Mouse (Mus musculus) midbrain, postnatal 0 days (tissue): Measurements from ENCODE around the gene Pigz. TPM values are rescaled to one million over a fixed set of nuclear protein-coding genes. Genes with fewer than 3 reads are reported as not detected.

Experiments used
- ATAC-seq: fragments of 200-750 bp; cut with Nextera tagmentation; 2 replicates; pipeline ENCODE4 v1.8.0; 2017; ENCODE audit warnings: moderate number of reproducible peaks, mild to moderate bottlenecking, moderate TSS enrichment, moderate library complexity; ENCODE audit not compliant: low FRiP score
- DNase-seq: peaks from one replicate; pipeline ENCODE4 v3.0.0-alpha.2; 2015; ENCODE audit warnings: low spot score
- H3K27ac ChIP-seq: fragments of 300-500 bp; sonication (generic); 2 replicates; pipeline ENCODE4 v1.5.1; 2014; ENCODE audit warnings: low read depth, mild to moderate bottlenecking, low read length, mixed read lengths
- H3K27me3 ChIP-seq: fragments of 300-500 bp; sonication (generic); 2 replicates; pipeline ENCODE4 v1.6.1; 2014; ENCODE audit warnings: low read length, control low read depth, mixed read lengths; ENCODE audit not compliant: insufficient read depth
- H3K36me3 ChIP-seq: fragments of 300-500 bp; sonication (generic); 2 replicates; pipeline ENCODE4 v1.6.1; 2014; ENCODE audit warnings: low read length, control low read depth, mixed read lengths; ENCODE audit not compliant: insufficient read depth
- H3K4me1 ChIP-seq: fragments of 300-500 bp; sonication (generic); 2 replicates; pipeline ENCODE4 v1.6.1; 2014; ENCODE audit warnings: mild to moderate bottlenecking, control low read depth, antibody characterized with exemption, low read length, mixed read lengths; ENCODE audit not compliant: insufficient read depth
- H3K4me2 ChIP-seq: fragments of 300-500 bp; sonication (generic); 2 replicates; pipeline ENCODE4 v1.6.1; 2014; ENCODE audit warnings: low read depth, mild to moderate bottlenecking, low read length, mixed read lengths; ENCODE audit not compliant: poor library complexity, severe bottlenecking
- H3K4me3 ChIP-seq: fragments of 300-500 bp; sonication (generic); 2 replicates; pipeline ENCODE4 v1.5.1; 2014; ENCODE audit warnings: low read depth, mild to moderate bottlenecking, low read length, moderate library complexity
- H3K9ac ChIP-seq: fragments of 300-500 bp; sonication (generic); replicated peaks from 2 replicates; pipeline ENCODE4 v1.6.1; 2014; ENCODE audit warnings: mild to moderate bottlenecking, low read length, moderate library complexity, mixed read lengths; ENCODE audit not compliant: poor library complexity, severe bottlenecking
- H3K9me3 ChIP-seq: fragments of 300-500 bp; sonication (generic); 2 replicates; pipeline ENCODE4 v1.6.1; 2016; ENCODE audit warnings: low read length, control low read depth
- CTCF ChIP-seq: IDR thresholded peaks from 2 replicates; pipeline ENCODE4 v1.5.1; 2016; ENCODE audit warnings: antibody characterized with exemption, mild to moderate bottlenecking
- WGBS: fragments of 180-500 bp; shearing (Covaris S2); extraction: QIAGEN DNeasy Blood & Tissue Kit; methylation state at CpG from one replicate; pipeline ENCODE4 v1.1.7; 2014; 5-methylcytosine and 5-hydroxymethylcytosine counted together
- polyA plus RNA-seq: library from polyadenylated mRNA; unstranded; fragments of >200 nt; fragmentation: Nextera tagmentation; extraction: Ambion mirVana; gene quantifications from 2 replicates; pipeline ENCODE4 v1.2.1, GENCODE M21; 2015
- total RNA-seq: library from RNA; depleted of rRNA; stranded (reverse); fragments of >200 nt; gene quantifications from 2 replicates; pipeline ENCODE4 v1.2.3, GENCODE M21; 2014

Gene Pigz
- total and polyA plus RNA-seq, 2 experiments from 2014 or later: 2.1 to 2.5 TPM

DNA sequence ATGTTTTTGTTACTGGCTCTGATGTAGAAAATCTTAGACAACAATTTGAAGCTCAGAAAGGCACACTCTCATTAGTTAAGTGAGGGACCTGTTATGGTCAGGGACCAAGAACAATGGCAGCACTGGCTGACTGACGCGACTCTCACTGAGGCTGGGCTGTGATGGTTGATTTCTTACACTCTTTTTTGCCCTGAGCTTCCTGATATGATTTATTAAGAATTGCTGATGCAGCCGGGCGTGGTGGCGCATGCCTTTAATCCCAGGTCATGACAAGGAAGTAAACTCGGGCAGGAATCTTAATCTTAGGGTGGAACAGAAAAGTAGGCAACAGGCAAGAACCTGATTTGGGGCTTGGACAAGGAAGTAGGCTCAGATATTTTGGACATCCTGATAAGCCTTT lies 7.6 kb upstream of the Pigz start:
- H3K9me3 ChIP-seq: no peaks in the 10 kb centered on the region
- no peak for DNase-seq
- no peak for TF ChIP-seq CTCF
- H3K4me1 ChIP-seq: no peaks in the 10 kb centered on the region
- H3K27ac ChIP-seq: no peak overlapping the region
- H3K9ac ChIP-seq: no peak overlapping the region
- ATAC-seq: no peak
- no peaks in the 10 kb centered on the region for H3K27me3 ChIP-seq
- H3K4me2 ChIP-seq: no peak overlapping the region
- H3K36me3 ChIP-seq: no peaks in the 10 kb centered on the region
- 72% methylated on average over 6 of the region's 6 CpGs for WGBS
- no peak overlapping the region for H3K4me3 ChIP-seq

DNA sequence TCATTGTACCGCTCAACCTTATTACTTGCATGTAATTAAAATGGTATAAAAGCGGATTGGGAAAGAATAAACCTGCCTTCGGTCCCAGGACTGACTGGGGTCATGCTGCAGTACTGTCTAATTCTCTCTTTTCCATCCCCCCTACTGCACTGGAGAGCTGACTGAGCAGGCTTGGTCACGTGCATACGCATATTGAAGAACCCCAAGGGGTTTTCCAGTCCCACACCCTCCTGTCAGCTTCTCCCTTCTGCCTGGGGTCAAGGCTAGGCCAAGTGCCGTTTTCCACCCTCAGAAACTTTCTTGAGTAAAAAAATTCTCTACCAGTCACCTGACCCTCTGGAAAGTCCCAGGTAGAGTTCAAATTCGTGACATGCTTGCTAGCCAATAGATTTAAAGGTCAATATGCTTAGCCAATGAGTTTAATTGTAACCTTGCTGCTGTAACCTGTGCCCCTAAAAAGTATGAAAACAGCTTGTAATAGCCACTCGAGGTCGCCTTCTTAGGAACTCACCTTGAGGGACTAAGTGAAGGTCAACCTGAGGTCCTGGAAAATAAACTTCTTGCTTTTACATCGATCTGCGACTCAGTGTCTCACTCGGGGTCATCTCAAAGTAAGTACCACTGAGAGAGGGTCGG lies 7.0 kb upstream of the Pigz start:
- WGBS: 82% methylated on average over 13 of the region's 13 CpGs
- H3K9ac ChIP-seq: no peak overlapping the region

DNA sequence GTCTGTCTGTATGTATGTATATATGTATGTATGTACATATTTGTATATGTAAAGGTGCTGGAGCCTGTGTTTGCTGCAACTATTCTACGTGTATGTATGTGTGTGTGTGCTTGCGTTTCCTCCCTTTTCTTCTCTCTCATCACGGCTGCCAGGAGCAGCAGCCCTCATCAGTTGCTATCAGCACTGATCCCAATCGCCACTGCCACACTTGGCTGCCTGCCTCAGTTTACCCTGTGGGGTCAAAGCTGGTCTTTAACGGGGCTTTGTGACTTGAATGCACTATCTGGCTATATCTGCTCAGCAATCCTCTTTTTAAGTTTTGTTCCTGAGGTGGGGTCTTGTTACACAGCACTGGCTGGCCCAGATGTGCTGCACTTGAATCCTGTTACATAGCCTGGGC lies 6.2 kb upstream of the Pigz start:
- no peaks in the 10 kb centered on the region for H3K36me3 ChIP-seq
- no peak overlapping the region for H3K4me2 ChIP-seq
- no peak for TF ChIP-seq CTCF
- H3K9ac ChIP-seq: no peak overlapping the region
- WGBS: 85% methylated on average over 5 of the region's 5 CpGs
- H3K27ac ChIP-seq: no peak overlapping the region
- no peaks in the 10 kb centered on the region for H3K4me1 ChIP-seq
- H3K9me3 ChIP-seq: no peaks in the 10 kb centered on the region
- no peaks in the 10 kb centered on the region for H3K27me3 ChIP-seq
- H3K4me3 ChIP-seq: no peak overlapping the region
- ATAC-seq (no peak), DNase-seq (no peak)

More for the DNA sequence above, 7.0 kb upstream of the Pigz start:
- DNase-seq (no peak), ATAC-seq (no peak)
- H3K27me3 ChIP-seq: no peaks in the 10 kb centered on the region
- no peak overlapping the region for H3K4me2 ChIP-seq
- H3K4me1 ChIP-seq: no peaks in the 10 kb centered on the region
- H3K9me3 ChIP-seq: no peaks in the 10 kb centered on the region
- no peak overlapping the region for H3K27ac ChIP-seq
- TF ChIP-seq CTCF: no peak
- no peak overlapping the region for H3K4me3 ChIP-seq
- no peaks in the 10 kb centered on the region for H3K36me3 ChIP-seq

DNA sequence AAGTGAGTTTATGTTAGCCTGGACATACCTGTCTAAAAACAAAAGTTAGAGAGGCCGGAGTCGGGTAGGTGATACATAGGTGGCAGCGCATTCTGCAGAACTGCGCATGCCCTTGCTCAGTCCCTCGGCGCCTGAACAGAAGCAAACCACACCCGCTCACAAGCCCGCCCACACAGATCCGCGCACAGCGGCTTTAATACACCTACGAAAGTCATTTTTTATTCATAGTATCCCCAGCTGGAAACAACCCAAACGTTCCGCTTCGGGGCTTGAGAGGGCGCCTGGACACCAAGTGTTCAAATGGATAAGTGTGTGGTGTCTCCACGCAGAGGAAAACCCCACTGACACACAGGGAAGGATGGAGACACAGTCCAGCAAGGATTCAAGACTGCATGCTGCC lies 2.3 kb upstream of the Pigz start:
- Histone ChIP-seq H3K27ac (no peak overlapping the region), H3K4me1 (0 out of 2 replicates have a peak, but pooled peaks cover 9% of the 10 kb centered on the region), H3K27me3 (no peaks in the 10 kb centered on the region), H3K4me3 (no peak overlapping the region), H3K9ac (no peak overlapping the region), H3K9me3 (no peaks in the 10 kb centered on the region), H3K36me3 (no peaks in the 10 kb centered on the region), H3K4me2 (no peak overlapping the region)
- no peak for ATAC-seq
- WGBS: 51% methylated on average over 17 of the region's 17 CpGs
- no peak for TF ChIP-seq CTCF
- DNase-seq: no peak

DNA sequence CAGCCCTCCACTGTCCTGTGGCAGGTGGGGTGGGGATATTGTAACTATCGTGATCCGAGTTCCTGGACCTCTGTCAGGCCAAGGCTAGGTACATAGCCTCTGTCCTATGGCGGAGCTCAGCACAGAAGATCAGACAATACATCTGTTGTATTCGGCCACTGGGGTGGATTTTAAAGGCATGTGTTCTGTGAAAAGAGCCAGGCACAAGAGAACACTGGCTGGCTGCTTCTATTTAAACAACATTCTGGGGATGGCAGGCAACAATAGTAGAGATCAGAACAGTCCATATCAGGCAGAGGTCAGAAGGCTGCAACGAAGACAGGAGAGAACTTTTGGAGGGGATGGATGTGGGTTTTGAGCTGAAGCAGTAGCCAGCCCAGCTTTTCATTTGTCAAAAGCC lies 1.4 kb upstream of the Pigz start:
- peak; percentile 15 for DNase-seq
- no peaks in the 10 kb centered on the region for H3K27me3 ChIP-seq
- no peaks in the 10 kb centered on the region for H3K36me3 ChIP-seq
- peak overlapping the region; percentile 89 for H3K27ac ChIP-seq
- H3K9ac ChIP-seq: 0 out of 2 replicates have a peak overlapping the region, but pooled peaks have one; percentile 24
- 41% methylated on average over 5 of the region's 5 CpGs for whole genome bisulfite sequencing
- H3K4me2 ChIP-seq: no peak overlapping the region
- no peaks in the 10 kb centered on the region for H3K9me3 ChIP-seq
- H3K4me1 ChIP-seq: 0 out of 2 replicates have a peak, but pooled peaks cover 9% of the 10 kb centered on the region
- peak; percentile 20; the same call in 1 of the 2 replicates for ATAC-seq
- no peak overlapping the region for H3K4me3 ChIP-seq
- no peak for TF ChIP-seq CTCF

DNA sequence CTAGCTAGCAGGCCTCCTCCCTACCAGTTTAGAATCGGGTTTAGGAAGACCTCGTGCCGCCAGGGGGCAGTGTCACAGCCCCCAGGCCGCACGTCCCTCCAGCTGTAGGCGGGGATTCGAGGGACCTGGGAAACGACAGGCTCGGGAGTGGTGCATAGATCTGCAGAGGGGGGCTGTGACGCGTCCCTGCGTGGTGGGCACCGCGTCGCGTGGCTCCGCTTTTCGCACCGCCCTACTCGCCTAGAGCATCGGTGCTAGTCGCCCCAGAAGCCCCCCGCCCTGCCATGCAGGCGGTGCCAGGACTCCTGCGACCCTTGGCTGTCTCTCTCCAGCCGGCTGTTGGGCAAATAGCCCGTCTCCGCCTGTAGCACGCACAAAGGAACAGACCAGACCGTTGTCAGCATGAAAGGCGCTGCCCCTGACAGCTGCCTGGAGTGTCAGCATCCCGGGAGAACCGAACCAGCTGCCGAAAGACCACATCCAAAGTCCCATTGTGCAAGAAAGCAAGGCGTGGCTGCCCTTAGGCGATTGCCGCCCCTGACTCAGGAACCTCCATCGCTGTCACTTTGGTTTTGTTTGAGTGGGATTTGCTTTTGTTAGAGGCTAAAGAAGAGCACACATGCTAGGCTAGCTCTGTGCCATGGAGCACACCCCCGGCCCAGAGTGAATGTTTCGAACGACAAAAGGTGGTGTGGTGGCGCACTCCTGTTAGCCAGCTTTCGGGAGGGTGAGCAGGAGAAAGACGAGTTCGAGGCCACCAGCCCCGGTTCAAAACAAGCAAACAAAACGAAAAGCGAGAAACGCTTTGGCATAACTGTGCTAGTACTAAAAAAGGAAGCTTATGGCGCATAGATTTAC lies 582 bp upstream of the Pigz start:
- peak; percentile 98 for DNase-seq
- Histone ChIP-seq H3K27me3 (no peaks in the 10 kb centered on the region), H3K4me2 (peak overlapping the region; percentile 80), H3K36me3 (no peaks in the 10 kb centered on the region), H3K4me3 (peak overlapping the region; percentile 39), H3K4me1 (0 out of 2 replicates have a peak, but pooled peaks cover 9% of the 10 kb centered on the region), H3K9ac (peak overlapping the region; percentile 71), H3K27ac (peak overlapping the region; percentile 89), H3K9me3 (no peaks in the 10 kb centered on the region)
- peak; percentile 96 for ATAC-seq
- peak; percentile 98 for TF ChIP-seq CTCF
- under 1% methylated on average over 50 of the region's 50 CpGs for WGBS
